Mouse (Mus musculus) cerebellum, adult 2 months (tissue): Measurements from ENCODE around the gene Syngr1.

Experiments
- CTCF ChIP-seq: fragments of 200-500 bp; IDR thresholded peaks from 2 replicates; pipeline ENCODE4 v1.5.1; 2011; ENCODE audit warnings: low read depth, mild to moderate bottlenecking, control low read depth, low read length, moderate library complexity, borderline replicate concordance; ENCODE audit not compliant: insufficient read depth
- POLR2A ChIP-seq: fragments of 200-500 bp; IDR thresholded peaks from 2 replicates; pipeline ENCODE4 v1.6.1; 2011; ENCODE audit warnings: low read length, control low read depth, borderline replicate concordance; ENCODE audit not compliant: insufficient read depth

GRCm38 (mm10) chr15:80137945-80138791 is 47.0 kb downstream of the Syngr1 start:
- TF ChIP-seq POLR2A (no peak), CTCF (no peak)
